Mouse (Mus musculus): ENCODE results near the gene Klf13.
A peak's percentile ranks its signal among the peaks of the same experiment; 100 is the strongest.

Gene Klf13

GRCm38 (mm10) chr7:63938914-63939396 is at the start of gene Klf13:
Gene Klf13 (minus strand): TSS chr7:63938915.
- DNase-seq (ENCODE audit: low spot score) = peak; percentile 98

- no peak for DNase-seq (ENCODE audit: low spot score)
Measured at GRCm38 (mm10) chr7:63988391-63988790, 49.7 kb upstream of the Klf13 start.

- DNase-seq (ENCODE audit: low spot score) = peak; percentile 67
Measured at GRCm38 (mm10) chr7:63986407-63987182, 47.9 kb upstream of the Klf13 start.

- DNase-seq (ENCODE audit: low spot score) = no peak
Measured at GRCm38 (mm10) chr7:63985696-63986406, 47.1 kb upstream of the Klf13 start.

- no peak for DNase-seq (ENCODE audit: low spot score)
Measured at GRCm38 (mm10) chr7:63985266-63985665, 46.6 kb upstream of the Klf13 start.

GRCm38 (mm10) chr7:63984329-63984728 is 45.6 kb upstream of the Klf13 start:
- no peak for DNase-seq (ENCODE audit: low spot score)

GRCm38 (mm10) chr7:63977631-63978030 is 38.9 kb upstream of the Klf13 start:
- no peak for DNase-seq (ENCODE audit: low spot score)

GRCm38 (mm10) chr7:63970986-63971385 is 32.3 kb upstream of the Klf13 start:
- DNase-seq (ENCODE audit: low spot score) = peak; percentile 51

- DNase-seq (ENCODE audit: low spot score) = no peak
Measured at GRCm38 (mm10) chr7:63969941-63970340, 31.2 kb upstream of the Klf13 start.

- DNase-seq (ENCODE audit: low spot score) = no peak
Measured at GRCm38 (mm10) chr7:63965635-63966418, 27.1 kb upstream of the Klf13 start.

GRCm38 (mm10) chr7:63965135-63965534 is 26.4 kb upstream of the Klf13 start:
- DNase-seq (ENCODE audit: low spot score) = no peak

GRCm38 (mm10) chr7:63964121-63964520 is 25.4 kb upstream of the Klf13 start:
- no peak for DNase-seq (ENCODE audit: low spot score)

GRCm38 (mm10) chr7:63963632-63964031 is 24.9 kb upstream of the Klf13 start:
- no peak for DNase-seq (ENCODE audit: low spot score)

- no peak for DNase-seq (ENCODE audit: low spot score)
Measured at GRCm38 (mm10) chr7:63957872-63958640, 19.3 kb upstream of the Klf13 start.

GRCm38 (mm10) chr7:63956981-63957713 is 18.4 kb upstream of the Klf13 start:
- DNase-seq (ENCODE audit: low spot score) = peak; percentile 87

GRCm38 (mm10) chr7:63956138-63956823 is 17.6 kb upstream of the Klf13 start:
- no peak for DNase-seq (ENCODE audit: low spot score)

- no peak for DNase-seq (ENCODE audit: low spot score)
Measured at GRCm38 (mm10) chr7:63955440-63955839, 16.7 kb upstream of the Klf13 start.

GRCm38 (mm10) chr7:63952077-63952898 is 13.6 kb upstream of the Klf13 start:
- DNase-seq (ENCODE audit: low spot score) = no peak

GRCm38 (mm10) chr7:63950931-63951607 is 12.4 kb upstream of the Klf13 start:
- no peak for DNase-seq (ENCODE audit: low spot score)

Data from retina, embryonic 14.5 days (tissue).